Mouse (Mus musculus): Measurements from ENCODE around the gene Ces3a. TPM values are rescaled to one million over a fixed set of nuclear protein-coding genes. Genes with fewer than 3 reads are reported as not detected.

Gene Ces3a
- not detected for polyA plus RNA-seq (2017; shearing (Covaris generic))

GRCm38 (mm10) chr8:105048371-105048854, at the start of gene Ces3a:
TSS of gene Ces3a (plus strand) at chr8:105048601.

GRCm38 (mm10) chr8:105000586-105000985, 47.8 kb upstream of the Ces3a start, which contains the start of gene Ces2h:
TSS of gene Ces2h (plus strand) at chr8:105000853.

DNA sequence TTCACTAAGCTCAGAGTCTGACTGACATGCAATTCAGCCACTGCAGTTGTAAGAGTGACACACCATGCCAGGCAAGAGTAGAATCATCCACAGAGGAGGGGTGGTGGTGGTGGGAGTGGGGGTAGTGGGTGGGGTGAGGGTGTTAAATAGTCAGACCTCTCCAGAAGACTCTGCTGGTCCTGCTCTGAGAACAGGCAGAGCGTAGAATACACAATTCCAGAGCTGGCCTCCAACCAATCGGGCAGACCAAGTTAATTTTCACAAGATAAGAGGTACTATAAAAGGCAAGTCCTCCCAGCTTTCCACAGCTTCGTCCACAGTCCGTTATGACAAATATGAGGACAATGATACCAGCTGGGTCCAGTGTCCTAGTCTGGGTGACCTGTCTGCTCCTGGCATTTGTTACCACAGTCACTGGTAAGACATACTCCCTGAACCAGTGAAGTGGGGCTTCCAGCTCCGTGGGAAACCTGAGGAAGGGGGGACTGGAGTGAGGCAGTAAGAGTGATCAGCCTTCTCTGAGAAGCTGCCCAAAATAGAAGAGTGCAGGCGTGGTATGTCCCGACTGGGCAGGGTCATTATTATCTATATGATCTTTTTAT, 35.1 kb downstream of the Ces3a start, which contains the start of gene Ces3b:
Gene Ces3b (plus strand): TSS at position 305 of the 602 bp plus-strand sequence.

Other genes with a start within 250 kb of the Ces3a start
- gene Ces2b, start 217.0 kb upstream of the Ces3a start, polyA plus RNA-seq (2017; shearing (Covaris generic)): not detected
- 5.9 TPM for gene Ces2c, start 201.5 kb upstream of the Ces3a start, polyA plus RNA-seq (2017; shearing (Covaris generic))
- not detected for gene Ces2e, start 122.3 kb upstream of the Ces3a start, polyA plus RNA-seq (2017; shearing (Covaris generic))
- gene Ces2f, start 101.2 kb upstream of the Ces3a start, polyA plus RNA-seq (2017; shearing (Covaris generic)): not detected
- gene Ces2g, start 86.9 kb upstream of the Ces3a start, polyA plus RNA-seq (2017; shearing (Covaris generic)): 0.16 TPM
- 0.21 TPM for gene Ces2h, start 47.7 kb upstream of the Ces3a start, polyA plus RNA-seq (2017; shearing (Covaris generic))
- gene Ces3b, start 35.2 kb downstream of the Ces3a start, polyA plus RNA-seq (2017; shearing (Covaris generic)): not detected
- 0.30 TPM for gene Ces4a, start 83.2 kb downstream of the Ces3a start, polyA plus RNA-seq (2017; shearing (Covaris generic))
- 87.2 TPM for gene Cbfb, start 122.1 kb downstream of the Ces3a start, polyA plus RNA-seq (2017; shearing (Covaris generic))
- 19.5 TPM for gene D230025D16Rik, start 176.5 kb downstream of the Ces3a start, polyA plus RNA-seq (2017; shearing (Covaris generic))
- gene B3gnt9, start 206.6 kb downstream of the Ces3a start, polyA plus RNA-seq (2017; shearing (Covaris generic)): 0.48 TPM
- gene Tradd, start 216.0 kb downstream of the Ces3a start, polyA plus RNA-seq (2017; shearing (Covaris generic)): 41.6 TPM
- gene Fbxl8, start 216.0 kb downstream of the Ces3a start, polyA plus RNA-seq (2017; shearing (Covaris generic)): 12.7 TPM
- gene Hsf4, start 221.2 kb downstream of the Ces3a start, polyA plus RNA-seq (2017; shearing (Covaris generic)): 0.60 TPM
- gene Nol3, start 227.5 kb downstream of the Ces3a start, polyA plus RNA-seq (2017; shearing (Covaris generic)): not detected
- gene 4931428F04Rik, start 241.3 kb downstream of the Ces3a start, polyA plus RNA-seq (2017; shearing (Covaris generic)): 2.6 TPM
- gene Exoc3l, start 247.5 kb downstream of the Ces3a start, polyA plus RNA-seq (2017; shearing (Covaris generic)): 3.5 TPM
- 138 TPM for gene E2f4, start 249.1 kb downstream of the Ces3a start, polyA plus RNA-seq (2017; shearing (Covaris generic))